Mouse (Mus musculus) brain, embryonic 14.5 days (tissue): ENCODE measurements around the gene Kdm6b.
"Not testable (repeated sequence)": the region's sequence is repeated elsewhere in the genome, so short reads cannot be mapped to it uniquely, and the experiment has no call there.

Experiments used
- CTCF ChIP-seq: fragments of 200-500 bp; IDR thresholded peaks from 2 replicates; pipeline ENCODE4 v1.5.1; 2012; ENCODE audit warnings: inconsistent platforms, mild to moderate bottlenecking, moderate library complexity, borderline replicate concordance; ENCODE audit not compliant: insufficient read depth, insufficient read length; ENCODE audit errors: extremely low read depth
- POLR2A ChIP-seq: fragments of 200-500 bp; IDR thresholded peaks from 2 replicates; pipeline ENCODE4 v1.6.1; 2012; ENCODE audit warnings: mild to moderate bottlenecking, inconsistent platforms, borderline replicate concordance; ENCODE audit not compliant: poor library complexity, insufficient read depth, insufficient read length, severe bottlenecking; ENCODE audit errors: extremely low read depth

DNA sequence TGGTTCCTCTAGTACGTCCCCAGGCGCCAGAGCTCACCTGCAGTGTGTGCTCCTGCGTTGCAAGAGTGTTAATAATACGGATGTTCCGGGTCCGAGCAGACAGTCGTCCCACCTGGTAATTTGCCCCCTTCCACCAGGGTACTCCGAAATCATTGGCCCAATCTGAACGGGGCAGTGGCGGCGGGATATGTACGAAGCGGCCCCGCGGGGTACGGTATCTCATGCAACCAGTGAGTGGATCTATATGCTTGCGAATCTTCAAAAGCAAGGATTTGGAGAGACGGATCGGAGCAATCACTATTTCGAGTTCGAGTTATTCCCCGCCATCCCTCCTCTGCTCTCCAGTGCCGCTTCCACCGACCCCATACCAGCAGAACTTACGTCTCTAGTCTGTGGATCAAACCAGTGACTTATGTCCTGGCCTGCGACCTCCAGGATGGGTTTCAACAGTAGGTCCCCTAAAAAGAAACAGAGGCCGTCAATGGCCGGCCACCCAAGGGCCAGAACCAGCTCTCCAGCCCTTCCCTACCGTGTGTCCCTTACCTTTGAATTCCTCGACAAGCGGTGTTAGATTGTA, 18.8 kb downstream of the Kdm6b start:
- not testable (repeated sequence) for TF ChIP-seq CTCF, POLR2A
